Mouse (Mus musculus) heart, adult 2 months (tissue): Measurements from ENCODE around the gene Dusp27. TPM values are rescaled to one million over a fixed set of nuclear protein-coding genes. Genes with fewer than 3 reads are reported as not detected.
A peak's percentile ranks its signal among the peaks of the same experiment; 100 is the strongest.

Experiments
- DNase-seq, 2 experiments: peaks; one replicate each; pipeline ENCODE4 v3.0.0; 2021
- H3K27ac ChIP-seq: fragments of 200-600 bp; 2 replicates; pipeline ENCODE4 v1.8.1; 2022
- H3K27me3 ChIP-seq: fragments of 200-500 bp; 2 replicates; pipeline ENCODE4 v1.6.1; 2012; ENCODE audit warnings: mild to moderate bottlenecking, low read length, inconsistent platforms, mixed read lengths; ENCODE audit not compliant: control insufficient read depth, insufficient read depth
- H3K36me3 ChIP-seq: fragments of 200-500 bp; 2 replicates; pipeline ENCODE4 v1.6.1; 2012; ENCODE audit warnings: low read length, inconsistent platforms; ENCODE audit not compliant: control insufficient read depth, insufficient read depth
- H3K4me1 ChIP-seq: fragments of 200-500 bp; 2 replicates; pipeline ENCODE4 v1.6.1; 2011; ENCODE audit warnings: low read length; ENCODE audit not compliant: control insufficient read depth, insufficient read depth
- H3K4me3 ChIP-seq: fragments of 200-600 bp; 2 replicates; pipeline ENCODE4 v1.8.1; 2022
- H3K79me2 ChIP-seq: fragments of 200-500 bp; replicated peaks from 2 replicates; pipeline ENCODE4 v1.6.1; 2012; ENCODE audit warnings: mild to moderate bottlenecking, inconsistent platforms, low read length, moderate library complexity, mixed read lengths; ENCODE audit not compliant: control insufficient read depth, insufficient read depth
- H3K9ac ChIP-seq: fragments of 200-500 bp; 2 replicates; pipeline ENCODE4 v1.6.1; 2012; ENCODE audit warnings: low read depth, mild to moderate bottlenecking, control low read depth, inconsistent platforms, low read length, mixed read lengths
- CTCF ChIP-seq: fragments of 200-600 bp; IDR thresholded peaks from 2 replicates; pipeline ENCODE4 v1.8.1; 2022; ENCODE audit warnings: antibody characterized with exemption, mild to moderate bottlenecking, moderate library complexity
- EP300 ChIP-seq: fragments of 200-500 bp; IDR thresholded peaks from 2 replicates; pipeline ENCODE4 v1.6.1; 2011; ENCODE audit warnings: low read depth, low read length, control low read depth; ENCODE audit not compliant: insufficient read depth
- POLR2A ChIP-seq: fragments of 200-500 bp; IDR thresholded peaks from 2 replicates; pipeline ENCODE4 v1.6.1; 2011; ENCODE audit warnings: mild to moderate bottlenecking, low read depth, low read length, control low read depth; ENCODE audit not compliant: insufficient read depth
- WGBS: fragments of 180-500 bp; shearing (Covaris S2); methylation state at CpG from one replicate; pipeline ENCODE4 v1.1.7; 2018; 5-methylcytosine and 5-hydroxymethylcytosine counted together
- intact Hi-C: fragments of 180-260 bp; cut with DNase I; formaldehyde crosslinking; loops from one replicate; pipeline ENCODE4 v1.15.1; 2025
- polyA plus RNA-seq: library from polyadenylated mRNA; depleted of rRNA; stranded (reverse); fragments of >200 nt; gene quantifications from 2 replicates; pipeline ENCODE4 v1.2.3, GENCODE M21; 2012
- total RNA-seq, 2 experiments: library from RNA; stranded (reverse); gene quantifications; 2 replicates each; pipeline ENCODE4 v1.2.3; 2021

Gene Dusp27
- total and polyA plus RNA-seq, 3 experiments: 9.4 to 42.1 (median 37.3) TPM

GRCm38 (mm10) chr1:166130224-166130860 lies 2.6 kb upstream of the Dusp27 start, which contains the start of gene Gpa33:
TSS of gene Gpa33 (plus strand) at chr1:166130238.
- TF ChIP-seq EP300: no peak
- TF ChIP-seq CTCF: no peak
- no peak for TF ChIP-seq POLR2A
- WGBS: 77% methylated on average over 5 of the region's 5 CpGs

GRCm38 (mm10) chr1:166128551-166128950 lies 829 bp upstream of the Dusp27 start:
- DNase-seq: peak in 1 of 2 experiments; percentile 14
- Histone ChIP-seq H3K27me3 (no peaks in the 10 kb centered on the region), H3K36me3 (peaks cover 3% of the 10 kb centered on the region), H3K4me1 (peaks cover 5% of the 10 kb centered on the region; the same call in 1 of the 2 replicates), H3K9ac (no peak overlapping the region), H3K79me2 (no peaks in the 10 kb centered on the region), H3K27ac (peak overlapping the region; percentile 90; the same call in 1 of the 2 replicates), H3K4me3 (no peak overlapping the region)
- intact Hi-C loops: no loop called here
- TF ChIP-seq CTCF (no peak), EP300 (no peak), POLR2A (no peak)
- WGBS: 61% methylated on average over 5 of the region's 5 CpGs

More at GRCm38 (mm10) chr1:166130224-166130860, 2.6 kb upstream of the Dusp27 start, which contains the start of gene Gpa33:
- Histone ChIP-seq H3K4me3 (no peak within 1 kb of the TSS), H3K36me3 (no peaks in the 10 kb centered on the region; the same call in 1 of the 2 replicates), H3K4me1 (peaks cover 2% of the 10 kb centered on the region; the same call in 1 of the 2 replicates), H3K9ac (no peak within 1 kb of the TSS), H3K27ac (no peak within 1 kb of the TSS), H3K79me2 (no peaks in the 10 kb centered on the region), H3K27me3 (no peaks in the 10 kb centered on the region)
- intact Hi-C loops: no loop called here
- no peak for DNase-seq

GRCm38 (mm10) chr1:166126795-166127194 lies 927 bp downstream of the Dusp27 start:
- Histone ChIP-seq H3K27me3 (no peaks in the 10 kb centered on the region), H3K9ac (peak overlapping the region; percentile 89), H3K36me3 (peaks cover 3% of the 10 kb centered on the region), H3K4me3 (peak overlapping the region; percentile 43), H3K4me1 (peaks cover 5% of the 10 kb centered on the region; the same call in 1 of the 2 replicates), H3K79me2 (no peaks in the 10 kb centered on the region), H3K27ac (peak overlapping the region; percentile 90)
- intact Hi-C loops: no loop called here
- peak in 1 of 2 experiments; percentile 38 for DNase-seq
- TF ChIP-seq EP300 (no peak), CTCF (no peak), POLR2A (peak; percentile 35; the same call in 1 of the 2 replicates)
- 46% methylated on average over 9 of the region's 9 CpGs for WGBS

- intact Hi-C loops: no loop called here
- no peak for DNase-seq
- Histone ChIP-seq H3K4me3 (no peak overlapping the region), H3K27ac (no peak overlapping the region; the same call in 1 of the 2 replicates), H3K4me1 (peaks cover 5% of the 10 kb centered on the region; the same call in 1 of the 2 replicates), H3K79me2 (no peaks in the 10 kb centered on the region), H3K27me3 (no peaks in the 10 kb centered on the region), H3K9ac (no peak overlapping the region), H3K36me3 (peaks cover 3% of the 10 kb centered on the region)
- no peak for TF ChIP-seq POLR2A
- WGBS: 80% methylated on average over 6 of the region's 6 CpGs
Measured at GRCm38 (mm10) chr1:166126290-166126689, 1.4 kb downstream of the Dusp27 start.

- WGBS: 33% methylated on average over 8 of the region's 8 CpGs
- no peak overlapping the region for H3K9ac ChIP-seq
- peaks cover 3% of the 10 kb centered on the region for H3K36me3 ChIP-seq
- H3K27me3 ChIP-seq: no peaks in the 10 kb centered on the region
- H3K4me3 ChIP-seq: no peak overlapping the region
- no peak for DNase-seq
- 0 out of 2 replicates have a peak, but pooled peaks have one; percentile 16 for TF ChIP-seq POLR2A
- TF ChIP-seq CTCF: no peak
- peaks cover 5% of the 10 kb centered on the region; the same call in 1 of the 2 replicates for H3K4me1 ChIP-seq
- H3K27ac ChIP-seq: no peak overlapping the region
- H3K79me2 ChIP-seq: no peaks in the 10 kb centered on the region
- intact Hi-C loops: no loop called here
Measured at GRCm38 (mm10) chr1:166124932-166125593, 2.7 kb downstream of the Dusp27 start.

- TF ChIP-seq EP300: no peak
- TF ChIP-seq POLR2A: no peak
- TF ChIP-seq CTCF: no peak
- Histone ChIP-seq H3K79me2 (no peaks in the 10 kb centered on the region), H3K36me3 (peaks cover 3% of the 10 kb centered on the region), H3K27ac (no peak overlapping the region), H3K4me3 (no peak overlapping the region), H3K9ac (no peak overlapping the region), H3K27me3 (no peaks in the 10 kb centered on the region), H3K4me1 (peaks cover 5% of the 10 kb centered on the region; the same call in 1 of the 2 replicates)
- intact Hi-C loops: no loop called here
- whole genome bisulfite sequencing: 88% methylated on average over 8 of the region's 8 CpGs
- no peak for DNase-seq
Measured at GRCm38 (mm10) chr1:166123751-166124150, 4.0 kb downstream of the Dusp27 start.
